Mouse (Mus musculus): ENCODE results near the gene Bcor.

DNA sequence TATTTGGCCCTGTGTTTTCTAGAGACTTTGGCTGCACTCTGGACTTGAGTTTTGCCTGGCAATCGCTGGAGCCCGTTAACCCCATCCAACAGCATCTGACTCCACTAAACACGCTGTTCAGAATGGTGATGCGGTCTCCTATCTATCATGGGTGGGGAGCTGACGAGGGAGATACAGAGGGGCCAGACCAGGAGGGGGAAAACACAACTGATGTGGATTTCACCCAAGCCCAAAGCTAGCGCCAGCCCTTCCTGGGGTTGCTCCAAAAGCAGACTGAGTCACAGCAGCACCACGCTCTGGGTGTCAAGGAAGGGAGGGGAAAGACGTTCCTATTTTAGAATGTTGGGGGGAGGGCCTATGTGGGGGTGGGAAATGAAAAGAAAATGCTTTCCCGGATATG, 94.4 kb downstream of the Bcor start:
- TF ChIP-seq CTCF (IDR thresholded peaks at IDR 0.05; ENCODE audit: insufficient read depth, low read length): no peak
- no peak for TF ChIP-seq POLR2A (IDR thresholded peaks at IDR 0.05; ENCODE audit: borderline replicate concordance, extremely low read depth, low read depth, low read length)

Measured in lung, adult 2 months (tissue).